Mouse (Mus musculus) fat pad, adult 2 months (tissue): ENCODE data around the gene Pih1d1.
A peak's percentile ranks its signal among the peaks of the same experiment; 100 is the strongest.
"Not testable (repeated sequence)": the region's sequence is repeated elsewhere in the genome, so short reads cannot be mapped to it uniquely, and the experiment has no call there.

ENCODE experiments used
- DNase-seq: peaks from one replicate; pipeline ENCODE4 v3.0.0-alpha.2; 2011; ENCODE audit warnings: low read depth, low spot score; ENCODE audit errors: extremely low read depth

The Pih1d1 gene

DNA sequence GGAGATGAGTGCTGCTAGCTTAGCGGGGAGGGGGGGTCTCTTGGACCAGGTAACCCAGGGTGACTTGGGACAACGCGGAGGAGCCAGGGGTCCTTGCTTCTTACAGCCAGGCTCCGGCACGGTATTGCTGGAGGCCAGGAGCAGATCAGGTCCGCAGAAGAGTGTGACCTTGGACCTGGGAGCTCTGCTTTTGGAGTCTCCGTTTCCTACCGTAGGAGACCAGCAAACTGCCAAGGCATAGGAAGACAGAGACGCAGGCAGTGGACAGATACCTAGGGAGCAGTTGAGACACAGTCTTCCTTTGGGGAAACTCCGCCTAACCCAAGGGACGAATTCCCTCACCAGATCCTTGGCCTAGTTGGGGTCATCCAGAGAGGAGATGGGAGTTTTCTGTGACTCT, 11.6 kb downstream of the Pih1d1 start:
- no peak for DNase-seq

GRCm38 (mm10) chr7:45166950-45167401, 12.9 kb downstream of the Pih1d1 start:
- DNase-seq = no peak

- no peak for DNase-seq
Measured at GRCm38 (mm10) chr7:45167761-45168445, 13.8 kb downstream of the Pih1d1 start.

GRCm38 (mm10) chr7:45168656-45169055, 14.6 kb downstream of the Pih1d1 start:
- no peak for DNase-seq

- no peak for DNase-seq
Measured at GRCm38 (mm10) chr7:45169495-45169894, 15.4 kb downstream of the Pih1d1 start.

- no peak for DNase-seq
Measured at GRCm38 (mm10) chr7:45172974-45173373, 18.9 kb downstream of the Pih1d1 start.

DNA sequence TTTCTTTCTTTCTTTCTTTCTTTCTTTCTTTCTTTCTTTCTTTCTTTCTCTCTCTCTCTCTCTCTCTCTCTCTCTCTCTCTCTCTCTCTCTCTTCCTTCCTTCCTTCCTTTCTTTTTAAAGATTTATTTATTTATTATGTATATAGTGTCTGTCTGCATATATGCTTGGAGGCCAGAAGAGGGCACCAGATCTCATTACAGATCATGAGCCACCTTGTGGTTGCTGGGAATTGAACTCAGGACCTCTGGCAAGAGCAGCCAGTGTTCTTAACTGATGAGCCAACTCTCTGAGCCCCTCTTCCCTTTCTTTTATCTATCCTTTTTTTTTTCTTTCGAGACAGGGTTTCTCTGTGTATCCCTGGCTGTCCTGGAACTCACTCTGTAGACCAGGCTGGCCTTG, 19.7 kb downstream of the Pih1d1 start:
- not testable (repeated sequence) for DNase-seq

DNA sequence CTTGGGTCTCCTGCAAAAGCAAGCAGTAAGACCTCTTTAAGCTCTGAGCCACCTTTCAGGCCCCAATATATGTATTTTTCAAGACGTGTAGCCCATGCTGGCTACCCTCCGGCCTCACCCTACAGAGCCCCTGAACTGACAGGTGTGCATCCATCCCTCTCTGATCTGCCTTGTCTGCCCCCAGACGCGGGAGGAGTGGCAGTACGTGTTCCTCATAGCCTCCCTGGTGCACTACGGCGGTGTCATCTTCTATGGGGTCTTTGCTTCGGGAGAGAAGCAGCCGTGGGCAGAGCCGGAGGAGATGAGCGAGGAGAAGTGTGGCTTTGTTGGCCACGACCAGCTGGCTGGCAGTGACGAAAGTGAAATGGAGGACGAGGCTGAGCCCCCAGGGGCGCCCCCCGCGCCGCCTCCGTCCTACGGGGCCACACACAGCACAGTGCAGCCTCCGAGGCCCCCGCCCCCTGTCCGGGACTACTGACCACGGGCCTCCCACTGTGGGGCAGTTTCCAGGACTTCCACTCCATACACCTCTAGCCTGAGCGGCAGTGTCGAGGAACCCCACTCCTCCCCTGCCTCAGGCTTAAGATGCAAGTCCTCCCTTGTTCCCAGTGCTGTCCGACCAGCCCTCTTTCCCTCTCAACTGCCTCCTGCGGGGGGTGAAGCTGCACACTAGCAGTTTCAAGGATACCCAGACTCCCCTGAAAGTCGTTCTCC, 20.6 kb downstream of the Pih1d1 start:
- no peak for DNase-seq

- no peak for DNase-seq
Measured at GRCm38 (mm10) chr7:45175398-45175797, 21.3 kb downstream of the Pih1d1 start.

DNA sequence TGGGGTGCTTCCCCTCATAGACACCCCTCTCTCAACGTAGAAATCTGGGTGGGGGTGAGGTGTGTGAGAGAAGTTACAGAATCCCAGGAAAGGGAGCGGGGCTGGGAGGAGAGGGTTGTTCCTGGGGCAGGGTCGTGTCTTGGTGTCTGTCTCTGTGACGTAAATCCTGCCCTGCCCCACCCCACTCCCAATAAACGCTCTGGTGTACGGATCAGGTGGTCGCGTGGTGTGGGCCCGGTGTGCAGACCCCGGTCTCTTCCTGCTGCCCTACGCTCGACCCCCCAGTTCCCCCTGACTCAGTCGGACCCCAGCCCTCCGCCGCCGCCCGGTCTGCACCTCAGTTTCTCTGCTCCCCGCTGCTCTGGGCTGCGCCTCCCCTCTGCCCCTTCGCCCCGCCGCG, 21.8 kb downstream of the Pih1d1 start:
- DNase-seq = no peak

GRCm38 (mm10) chr7:45176356-45176755, 22.3 kb downstream of the Pih1d1 start:
- DNase-seq = no peak

DNA sequence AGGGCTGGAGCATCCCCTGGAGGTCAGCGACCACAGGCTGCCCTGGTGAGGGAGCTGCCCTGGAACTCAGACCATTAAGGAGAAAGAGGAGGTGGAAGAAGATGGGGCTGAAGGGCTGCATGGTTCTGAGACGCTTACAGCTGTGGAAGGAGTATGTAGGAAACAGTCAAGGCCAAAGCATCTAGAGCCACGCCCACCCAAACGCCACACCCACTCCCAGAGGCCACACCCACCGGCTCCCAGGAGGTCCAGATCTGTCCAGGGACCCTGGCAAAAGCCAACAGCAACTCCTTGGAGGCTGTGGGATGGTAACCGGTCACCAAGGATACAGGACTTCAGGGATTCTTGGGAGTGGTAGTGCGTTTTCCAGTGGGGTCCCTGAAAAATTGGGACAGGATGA, 24.4 kb downstream of the Pih1d1 start:
- DNase-seq = no peak

GRCm38 (mm10) chr7:45179469-45179868, 25.4 kb downstream of the Pih1d1 start, which contains the start of gene Gfy:
Gfy (minus strand) TSS chr7:45179569.
- no peak for DNase-seq

GRCm38 (mm10) chr7:45180896-45181477, 26.9 kb downstream of the Pih1d1 start, which contains the start of gene Pth2:
Pth2 (plus strand) TSS chr7:45180995.
- no peak for DNase-seq

GRCm38 (mm10) chr7:45181540-45181939, 27.4 kb downstream of the Pih1d1 start:
- DNase-seq = no peak

DNA sequence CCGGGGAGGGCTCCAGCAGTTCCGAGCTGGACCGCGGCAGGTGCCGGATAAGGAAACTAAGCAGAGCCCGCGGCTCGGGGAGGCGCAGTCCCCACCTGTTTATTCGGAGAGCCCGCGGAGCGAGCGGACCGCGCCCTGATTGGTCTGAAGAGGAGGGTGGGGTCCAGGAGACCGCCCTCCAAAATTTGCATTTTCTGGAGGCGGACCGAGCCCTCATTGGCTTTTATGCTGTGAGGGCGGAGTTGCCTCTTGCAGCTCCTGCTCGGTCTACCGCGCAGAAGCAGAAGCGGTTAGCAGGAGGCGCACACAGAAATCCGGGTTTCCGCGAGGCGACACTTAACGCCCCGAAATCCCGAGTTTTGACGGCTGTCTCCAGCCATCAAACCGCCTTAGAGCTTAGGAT, 28.1 kb downstream of the Pih1d1 start:
- peak; percentile 43 for DNase-seq

DNA sequence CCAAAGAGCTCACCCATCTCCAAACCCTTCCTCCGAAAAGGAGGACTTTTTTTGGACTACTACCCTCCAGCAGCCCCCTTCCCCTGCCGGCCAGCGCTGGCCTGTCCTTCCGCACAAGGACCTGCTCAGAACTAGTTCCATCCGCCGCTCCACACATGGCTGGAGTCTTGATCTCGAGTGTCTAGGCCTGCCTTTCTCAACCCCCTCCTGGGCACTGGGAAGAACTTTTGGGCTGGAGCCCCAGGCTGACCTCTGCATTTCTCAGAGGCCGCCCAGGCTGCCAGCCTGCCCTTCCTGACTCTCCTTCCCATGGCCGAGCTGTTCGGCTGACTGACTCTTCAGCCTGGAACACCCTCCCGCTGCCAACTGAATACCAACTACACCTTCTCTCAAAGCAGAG, 28.5 kb downstream of the Pih1d1 start:
- no peak for DNase-seq

GRCm38 (mm10) chr7:45183672-45184071, 29.6 kb downstream of the Pih1d1 start:
- DNase-seq = no peak

DNA sequence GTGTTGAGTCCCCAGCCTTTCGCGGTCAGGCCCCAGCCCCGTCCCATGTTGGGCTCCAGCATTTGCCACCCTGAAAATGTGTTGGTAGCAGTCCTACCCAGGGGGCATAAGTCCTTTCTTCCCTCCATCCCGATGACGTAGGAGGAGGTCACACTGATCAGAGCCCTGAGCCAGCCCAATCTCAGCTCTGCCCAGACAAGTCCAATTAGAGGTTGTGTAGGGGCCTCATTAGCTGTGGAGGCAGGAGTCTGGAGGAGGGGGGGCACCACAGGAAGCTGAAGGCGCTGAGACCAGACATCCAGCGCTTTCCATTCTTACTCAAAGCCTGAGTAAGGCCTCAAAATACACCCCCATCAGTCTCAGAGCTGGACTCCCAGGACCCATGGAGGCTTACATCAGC, 31.8 kb downstream of the Pih1d1 start:
- no peak for DNase-seq

DNA sequence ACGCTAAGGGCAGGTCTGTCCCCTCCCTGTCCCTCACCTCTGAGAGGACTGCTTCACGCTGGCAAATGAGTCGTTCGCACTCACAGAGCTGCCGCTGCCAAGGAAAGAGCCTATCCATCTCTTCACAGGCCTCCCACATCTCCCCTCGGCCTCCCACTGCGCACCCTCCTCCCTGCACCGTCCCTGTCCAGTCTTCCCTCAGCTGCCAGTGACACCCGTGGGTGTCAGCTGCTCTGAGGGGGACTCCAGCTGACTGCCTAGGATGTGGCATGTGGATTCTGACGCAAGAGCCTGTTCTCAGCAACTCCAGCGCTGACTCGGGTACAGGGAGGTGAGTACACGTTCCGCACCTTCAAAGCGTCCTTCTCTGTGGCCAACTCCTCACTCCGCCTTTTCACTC, 35.5 kb downstream of the Pih1d1 start:
- no peak for DNase-seq

DNA sequence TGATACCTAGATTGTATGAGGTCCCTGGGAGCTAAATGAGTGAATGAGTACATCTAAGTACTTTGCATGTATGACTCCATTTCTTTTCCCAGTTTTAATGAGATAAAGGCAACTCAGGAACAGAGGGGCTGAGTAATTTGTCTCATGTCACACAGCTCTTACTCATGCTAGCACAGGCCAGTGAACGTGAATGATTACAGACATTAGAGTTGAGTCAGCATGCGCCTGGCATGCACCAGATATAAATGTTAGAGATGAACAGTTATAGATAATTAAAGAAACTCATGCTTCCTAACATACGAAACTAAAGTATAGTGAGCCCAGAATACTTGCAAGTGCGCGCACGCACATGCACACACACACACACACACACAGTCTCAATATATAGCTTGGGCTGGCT, 36.1 kb downstream of the Pih1d1 start:
- DNase-seq = no peak

DNA sequence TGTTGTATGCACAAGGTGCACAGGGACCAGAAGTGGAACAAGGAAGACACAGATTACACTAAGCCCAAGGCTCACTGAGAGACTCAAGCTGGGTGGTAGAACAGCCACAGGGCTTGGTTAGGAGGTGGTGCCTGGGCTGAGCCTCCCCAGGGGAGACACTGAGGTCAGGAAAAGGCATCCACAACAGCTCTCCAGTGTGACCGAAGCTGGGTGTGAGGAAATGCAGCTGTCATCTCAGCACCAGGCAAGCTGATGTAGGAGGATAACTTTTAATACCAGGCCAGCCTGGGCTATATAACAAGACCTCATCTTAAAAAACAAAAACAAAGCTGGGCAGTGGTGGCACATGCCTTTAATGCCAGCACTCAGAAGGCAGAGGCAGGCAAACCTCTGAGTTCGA, 37.1 kb downstream of the Pih1d1 start:
- DNase-seq = no peak
